Mouse (Mus musculus): Measurements from ENCODE around the gene Micu1.

Micu1 gene

DNA sequence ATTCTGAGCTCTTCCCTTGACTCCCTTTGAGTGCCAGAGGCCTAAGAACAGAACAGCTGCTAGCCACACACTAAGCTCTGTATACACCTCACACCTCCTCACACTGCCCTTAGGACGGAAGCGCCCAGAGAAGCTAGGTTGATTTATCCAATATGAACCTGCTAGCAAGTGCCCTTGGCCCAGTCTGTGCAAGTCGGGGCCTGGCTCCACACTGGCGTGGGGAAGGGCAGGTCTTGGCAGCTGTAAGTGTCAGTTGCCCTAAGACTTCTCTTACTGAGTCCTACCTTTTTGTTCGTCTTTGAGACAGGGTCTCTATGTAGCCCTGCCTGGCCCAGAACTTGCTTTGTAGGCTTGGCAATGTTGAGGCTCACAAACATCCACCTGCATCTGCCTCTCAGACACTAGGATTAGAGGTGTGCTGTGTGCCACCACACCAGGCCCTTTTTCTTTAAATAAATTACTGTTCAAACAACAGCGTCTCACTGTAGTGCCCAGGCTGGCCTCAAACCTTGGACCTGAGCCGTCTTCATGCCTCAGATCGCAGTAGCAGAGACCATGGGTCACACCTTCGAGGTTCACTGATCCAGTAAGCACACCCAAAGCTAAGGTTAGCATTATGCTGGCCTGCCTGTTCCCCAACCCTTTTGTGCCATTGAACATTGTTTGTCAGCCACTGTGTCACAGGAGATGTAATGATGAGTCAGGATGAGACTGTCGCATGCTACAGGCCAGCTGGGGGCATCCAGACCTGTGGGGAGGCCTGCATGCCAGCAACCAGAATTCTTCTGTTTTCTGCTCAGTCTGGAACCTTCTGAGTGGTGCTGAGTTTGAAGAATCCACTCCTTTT lies 182.3 kb downstream of the Micu1 start:
- peak in 1 of 2 experiments; percentile 68 for DNase-seq (ENCODE audit: low spot score in 2 of 2)

- no peak for DNase-seq (ENCODE audit: low spot score in 2 of 2)
These were observed 183.2 kb downstream of the Micu1 start for GRCm38 (mm10) chr10:59885174-59886080.

DNA sequence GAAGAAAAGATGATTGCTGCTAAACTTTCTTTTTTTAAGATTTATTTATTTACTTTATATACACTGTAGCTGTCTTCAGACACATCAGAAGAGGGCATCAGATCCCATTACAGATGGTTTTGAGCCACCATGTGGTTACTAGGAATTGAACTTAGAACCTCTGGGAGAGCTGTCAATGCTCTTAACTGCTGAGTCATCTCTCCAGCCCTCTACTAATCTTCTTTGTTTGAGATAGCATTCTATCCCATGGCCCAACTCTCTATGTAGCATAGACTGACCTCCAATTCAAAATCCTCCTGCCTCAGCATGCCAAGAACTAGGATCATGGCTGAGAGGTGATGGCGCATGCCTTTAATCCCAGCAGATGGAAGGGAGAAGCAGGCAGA lies 183.8 kb downstream of the Micu1 start:
- no peak for DNase-seq (ENCODE audit: low spot score in 2 of 2)

DNA sequence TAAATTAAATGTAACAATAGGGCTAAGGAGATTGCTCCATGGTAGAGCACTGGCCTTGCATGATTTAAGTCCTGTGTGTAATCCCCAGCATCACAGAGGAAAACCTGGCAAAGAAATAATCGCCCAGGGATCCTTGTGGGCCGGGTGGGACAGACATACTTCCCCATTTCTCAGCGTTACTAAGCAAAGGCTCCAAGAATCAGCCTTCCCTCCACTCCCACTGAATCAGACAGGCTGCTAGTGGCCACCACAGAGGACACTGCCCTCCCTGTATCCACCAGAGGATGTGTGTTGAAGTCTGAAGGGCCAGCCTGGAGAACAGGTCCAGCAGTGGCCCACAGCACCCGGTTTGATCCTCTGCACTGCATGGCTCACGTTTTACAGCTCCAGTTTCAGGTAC lies 185.2 kb downstream of the Micu1 start:
- no peak for DNase-seq (ENCODE audit: low spot score in 2 of 2)

DNA sequence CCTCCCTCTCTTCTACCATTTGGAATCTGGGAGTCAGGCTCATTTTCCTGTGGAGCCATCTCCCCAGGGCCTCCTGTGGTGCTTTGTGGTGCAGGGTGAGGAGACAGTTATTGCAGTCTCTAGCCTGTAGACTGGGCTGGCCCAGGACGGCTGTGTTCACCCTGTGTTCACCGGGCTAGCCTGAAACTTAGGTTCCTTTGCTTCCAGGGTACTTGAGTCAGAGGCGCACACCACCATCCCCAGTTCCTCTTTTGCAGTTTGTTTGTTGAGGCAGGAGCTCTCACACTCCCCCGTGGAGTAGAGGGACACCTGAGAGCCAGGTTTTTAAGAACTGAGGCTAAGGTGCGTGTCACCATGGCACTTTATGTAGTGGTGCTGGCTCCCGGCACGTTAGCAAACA lies 187.1 kb downstream of the Micu1 start:
- no peak for DNase-seq (ENCODE audit: low spot score in 2 of 2)

GRCm38 (mm10) chr10:59889953-59890751 lies 187.9 kb downstream of the Micu1 start:
- DNase-seq (ENCODE audit: low spot score in 2 of 2) = no peak

DNA sequence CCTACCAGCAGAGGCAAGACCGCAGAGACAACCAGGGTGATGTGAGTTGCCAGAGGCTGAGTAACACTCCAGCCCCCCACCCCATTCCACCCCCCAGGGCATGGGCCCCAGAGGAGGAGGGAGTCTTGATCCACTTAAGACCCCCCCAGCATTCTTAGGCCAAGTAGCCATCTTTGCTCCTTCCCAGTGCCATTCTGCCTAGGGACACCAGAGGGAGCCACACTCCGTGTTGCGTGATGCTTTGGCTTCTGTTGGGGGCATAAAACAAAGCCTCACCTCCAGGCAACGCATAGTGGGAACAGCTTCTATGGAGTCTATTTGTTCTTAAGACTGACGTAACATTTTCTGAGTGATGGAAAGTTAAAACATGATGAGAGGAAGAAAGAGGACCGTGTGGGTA lies 190.7 kb downstream of the Micu1 start:
- no peak for DNase-seq (ENCODE audit: low spot score in 2 of 2)

DNA sequence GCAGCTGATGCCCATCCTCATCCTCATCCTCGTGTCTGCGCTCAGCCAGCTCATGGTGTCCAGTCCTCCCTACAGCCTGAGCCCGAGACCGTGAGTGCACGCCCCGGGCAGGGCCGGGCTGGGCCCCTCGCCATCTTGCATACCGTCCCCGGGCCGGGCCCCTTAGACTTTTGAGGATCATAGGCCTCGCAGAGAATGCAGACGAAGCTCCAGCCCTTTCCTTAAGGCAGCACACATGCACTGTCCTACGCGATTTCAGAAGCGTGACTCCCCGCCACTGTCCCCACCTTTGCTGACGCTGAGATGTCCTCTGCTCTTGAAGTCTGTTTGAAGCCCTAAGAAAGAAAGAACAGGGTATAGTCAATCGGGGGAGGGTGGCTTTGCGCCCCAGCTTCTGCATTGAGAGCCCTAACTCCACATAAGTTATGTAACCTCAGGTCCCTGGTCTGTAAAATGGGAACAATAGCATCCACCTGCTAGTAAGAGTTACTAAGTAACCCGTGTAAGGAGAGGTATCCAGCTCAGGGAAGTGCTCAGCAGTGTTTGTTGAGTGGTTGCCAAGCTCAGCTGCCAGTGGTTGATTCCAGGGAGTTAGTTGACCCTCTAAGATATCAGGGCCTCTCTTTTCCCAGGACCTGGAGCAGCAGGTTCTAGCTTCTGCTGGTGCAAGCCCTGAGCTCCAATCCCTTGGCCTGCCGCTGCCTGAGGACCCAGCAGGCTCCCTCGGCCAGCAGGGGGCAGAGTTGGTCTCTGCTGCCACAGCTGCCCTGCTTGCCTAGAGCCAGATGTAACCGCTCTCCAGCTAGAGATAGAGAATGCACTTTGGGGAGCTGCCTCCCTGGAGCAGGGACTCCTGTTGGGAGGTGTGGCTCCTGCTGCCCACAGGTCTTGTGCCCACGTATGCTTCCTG lies 192.2 kb downstream of the Micu1 start:
- DNase-seq (ENCODE audit: low spot score in 2 of 2) = peak in 1 of 2 experiments; percentile 70

DNA sequence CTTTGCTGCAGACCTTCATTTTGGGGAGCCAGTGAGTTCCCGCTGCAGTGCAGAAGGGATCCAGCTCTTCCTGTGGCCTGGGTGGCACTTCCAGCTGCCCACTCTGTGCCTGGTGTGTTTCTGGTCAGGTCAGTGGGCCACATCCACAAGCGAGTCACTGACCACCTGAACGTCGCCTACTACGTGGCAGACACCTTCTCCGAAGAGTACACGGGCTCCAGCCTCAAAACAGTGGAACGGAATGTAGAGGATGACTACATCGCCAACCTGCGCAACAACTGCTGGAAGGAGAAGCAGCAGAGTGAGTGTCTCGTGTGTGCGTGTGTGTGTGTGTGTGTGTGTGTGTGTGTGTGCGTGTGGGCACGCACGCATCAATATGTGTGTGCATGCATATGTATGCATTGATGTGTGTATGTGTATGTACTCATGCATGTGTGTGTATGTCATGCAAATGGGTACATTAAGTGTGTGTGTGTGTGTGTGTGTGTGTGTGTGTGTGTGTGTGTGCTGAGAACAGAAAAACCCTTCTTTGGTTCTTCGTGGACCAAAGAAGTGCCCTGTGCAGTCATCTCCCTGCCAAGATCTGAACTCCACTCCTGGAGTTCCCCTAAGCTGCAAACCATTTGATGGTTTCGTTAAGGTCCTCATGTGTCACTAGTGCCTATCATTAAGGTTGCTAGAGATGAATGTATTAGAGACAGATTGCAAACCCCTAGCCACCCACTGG lies 193.3 kb downstream of the Micu1 start:
- DNase-seq (ENCODE audit: low spot score in 2 of 2) = no peak

GRCm38 (mm10) chr10:59896211-59896610 lies 193.9 kb downstream of the Micu1 start:
- DNase-seq (ENCODE audit: low spot score in 2 of 2) = no peak

DNA sequence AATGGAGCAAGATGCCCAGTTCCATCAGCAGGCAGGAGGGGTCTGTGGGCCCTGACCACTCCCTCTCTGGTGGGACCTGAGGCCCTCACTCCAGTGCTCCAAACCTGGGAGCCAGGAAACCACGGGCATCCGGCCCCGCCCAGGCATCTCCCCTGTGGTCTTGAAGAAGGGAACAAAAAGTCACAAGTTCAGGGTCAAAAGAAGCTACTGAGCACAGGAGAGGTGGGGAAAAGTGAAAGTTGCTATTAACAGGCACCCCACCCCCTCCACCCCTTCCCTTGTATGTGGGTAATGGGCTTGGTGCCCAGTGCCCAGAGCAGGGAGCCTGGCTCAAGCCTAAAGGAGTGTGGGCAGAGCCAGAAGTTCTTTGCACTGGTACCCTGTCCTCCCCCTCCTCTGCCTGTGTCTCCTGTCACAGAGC lies 194.6 kb downstream of the Micu1 start:
- DNase-seq (ENCODE audit: low spot score in 2 of 2) = no peak

GRCm38 (mm10) chr10:59897511-59897910 lies 195.2 kb downstream of the Micu1 start:
- DNase-seq (ENCODE audit: low spot score in 2 of 2) = no peak

GRCm38 (mm10) chr10:59898180-59898778 lies 196.0 kb downstream of the Micu1 start:
- DNase-seq (ENCODE audit: low spot score in 2 of 2) = no peak

GRCm38 (mm10) chr10:59898935-59899334 lies 196.7 kb downstream of the Micu1 start:
- DNase-seq (ENCODE audit: low spot score in 2 of 2) = no peak

GRCm38 (mm10) chr10:59899341-59900173 lies 197.3 kb downstream of the Micu1 start:
- DNase-seq (ENCODE audit: low spot score in 2 of 2) = peak; percentile 71 to 86

GRCm38 (mm10) chr10:59900174-59900435 lies 197.8 kb downstream of the Micu1 start:
- no peak for DNase-seq (ENCODE audit: low spot score in 2 of 2)

DNA sequence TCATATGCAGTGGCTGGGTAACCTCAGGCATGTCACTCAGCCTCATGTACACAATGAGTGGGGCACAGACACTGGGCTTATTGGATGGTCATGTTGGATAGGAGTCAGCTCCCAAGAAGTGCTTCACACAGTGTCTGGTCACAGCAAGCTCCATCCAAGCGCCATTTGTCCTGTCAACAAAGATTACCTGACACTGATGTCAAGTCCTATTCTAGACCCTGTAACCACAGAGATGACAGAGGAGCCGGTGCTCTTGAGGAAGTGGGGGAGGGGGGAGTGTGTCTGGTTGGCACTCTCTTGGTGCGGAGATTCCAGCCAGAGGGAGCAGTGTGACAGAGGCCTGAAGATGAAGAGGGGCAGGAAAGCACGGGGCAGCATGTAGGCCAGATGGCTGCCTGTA lies 198.7 kb downstream of the Micu1 start:
- no peak for DNase-seq (ENCODE audit: low spot score in 2 of 2)

DNA sequence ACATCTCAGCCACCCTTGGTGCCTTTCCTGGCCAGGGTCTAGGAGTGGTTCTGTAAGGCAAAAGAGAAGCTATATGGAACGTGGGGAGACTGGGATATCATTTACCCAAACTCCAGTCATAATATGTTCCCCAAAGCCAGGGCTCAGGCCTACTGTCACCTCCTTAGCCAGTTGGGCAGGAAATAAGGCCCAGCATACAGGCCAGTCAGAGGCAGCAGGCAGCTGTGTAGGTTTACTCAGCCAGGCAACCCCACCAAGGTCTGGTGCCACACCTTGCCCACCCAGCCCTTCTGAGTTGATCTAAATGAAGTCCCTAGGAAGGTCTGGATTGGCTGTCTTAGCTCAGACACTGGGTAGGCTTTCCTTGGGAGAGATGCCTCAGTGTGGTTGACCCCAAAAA lies 199.2 kb downstream of the Micu1 start:
- no peak for DNase-seq (ENCODE audit: low spot score in 2 of 2)

DNA sequence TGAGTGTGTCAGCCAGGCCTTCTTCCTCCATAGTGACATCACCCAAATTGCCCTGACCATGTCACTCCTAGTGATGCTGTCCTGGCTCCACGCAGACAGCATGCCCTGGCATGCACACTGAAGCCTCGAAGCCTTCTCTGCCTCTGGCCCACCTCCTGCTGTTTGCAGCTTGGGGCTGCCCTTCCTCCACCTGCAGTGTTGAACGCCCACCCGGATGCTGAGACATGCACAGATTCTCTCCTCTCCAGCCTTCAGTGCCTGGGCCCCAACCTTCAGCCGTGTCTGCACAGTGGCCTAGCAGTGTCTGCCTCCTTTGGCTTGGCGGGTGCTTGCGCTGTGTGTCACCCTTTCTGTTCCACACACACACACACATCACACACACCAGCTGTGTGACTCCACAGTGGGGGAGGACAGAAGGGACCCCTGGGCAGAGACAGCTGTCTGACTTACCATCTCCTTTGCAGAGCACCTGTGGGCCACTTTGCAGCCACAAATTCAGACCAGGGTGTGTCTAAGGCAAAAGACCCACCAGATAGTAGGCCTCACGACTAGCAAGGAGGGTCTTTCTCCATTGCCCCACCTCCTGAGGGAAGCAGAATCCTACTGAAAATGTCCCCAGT lies 199.8 kb downstream of the Micu1 start:
- no peak for DNase-seq (ENCODE audit: low spot score in 2 of 2)

All from urinary bladder, adult 18-20 months (tissue).